Mouse (Mus musculus): ENCODE data around the gene Evi2b. TPM values are rescaled to one million over a fixed set of nuclear protein-coding genes. Genes with fewer than 3 reads are reported as not detected.

The Evi2b gene
- total RNA-seq, 1 experiment from 2014 or later: 70.0 TPM

DNA sequence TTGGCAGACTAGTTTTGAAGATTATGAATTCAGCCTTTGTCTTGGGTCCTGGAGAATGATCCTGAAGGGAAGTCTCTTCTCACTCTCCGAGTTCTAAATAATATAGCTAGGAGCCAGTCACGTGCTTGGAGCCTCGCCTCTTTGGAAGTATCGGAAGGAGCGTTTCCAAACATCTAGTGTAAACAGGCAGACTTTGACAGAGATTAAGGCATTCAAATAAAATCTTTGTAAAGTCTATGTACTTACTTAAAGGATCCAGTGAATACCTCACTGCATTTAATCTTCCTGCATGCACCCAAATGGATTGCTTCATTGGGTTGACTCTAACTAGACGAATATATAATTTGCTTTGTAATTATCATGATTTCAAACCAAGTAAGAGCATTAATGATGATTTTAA, 40.2 kb downstream of the Evi2b start:
- no peak for ATAC-seq (replicated peaks in 1 of 2; ENCODE audit: insufficient read depth in 1 of 2, low FRiP score in 2 of 2, low TSS enrichment in 1 of 2, low read depth in 1 of 2, poor library complexity in 2 of 2, severe bottlenecking in 2 of 2)

DNA sequence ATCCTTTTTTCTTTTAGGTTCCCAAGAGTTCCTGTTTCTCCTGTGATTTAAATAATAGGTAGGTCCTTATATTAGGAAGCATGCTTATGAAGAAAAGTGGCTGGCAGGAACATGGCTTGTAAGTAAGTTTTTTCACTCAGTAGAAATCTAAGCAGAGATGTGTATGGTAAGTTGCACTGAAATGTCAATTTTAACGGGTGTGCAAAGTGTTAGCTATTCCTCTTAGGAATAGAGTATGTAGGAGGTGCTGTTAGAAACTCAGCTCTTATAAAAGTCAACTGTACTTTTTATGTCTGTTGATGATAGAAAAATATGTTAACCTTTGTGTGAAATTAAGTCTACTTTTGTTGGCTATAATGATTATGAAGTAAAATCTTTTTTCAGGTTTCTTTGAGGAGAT, 55.5 kb downstream of the Evi2b start:
- no peak for ATAC-seq (replicated peaks in 1 of 2; ENCODE audit: insufficient read depth in 1 of 2, low FRiP score in 2 of 2, low TSS enrichment in 1 of 2, low read depth in 1 of 2, poor library complexity in 2 of 2, severe bottlenecking in 2 of 2)

Other genes with a start within 250 kb of the Evi2b start
- not detected in 2 replicates for gene Gm9964, start 226.9 kb downstream of the Evi2b start, total RNA-seq (2017)
- gene Nf1, start 184.1 kb downstream of the Evi2b start, total RNA-seq (2017): 9.9 and 17.6 TPM in 2 replicates
- 0.50 TPM in 1 of 2 replicates, not detected in the other for gene Omg, start 19.7 kb downstream of the Evi2b start, total RNA-seq (2017)
- 5.4 and 7.8 TPM in 2 replicates for gene Evi2, start 6.8 kb upstream of the Evi2b start, total RNA-seq (2017)
- gene Evi2a, start 6.8 kb upstream of the Evi2b start, total RNA-seq (2017): 39.2 and 43.1 TPM in 2 replicates
- gene Rab11fip4, start 67.5 kb upstream of the Evi2b start, total RNA-seq (2017): 1.9 and 3.5 TPM in 2 replicates

Data from hematopoietic stem cell, adult 5-6 weeks (primary cell).